Mouse (Mus musculus) layer of hippocampus, adult 8-10 months (tissue): ENCODE data around the gene Wdtc1. TPM values are rescaled to one million over a fixed set of nuclear protein-coding genes. Genes with fewer than 3 reads are reported as not detected.

Source experiments
- DNase-seq, 2 experiments: peaks; one replicate each; pipeline ENCODE4 v3.0.0; 2022; ENCODE audit warnings: low spot score in 2 of 2
- microRNA-seq, 2 experiments: library from miRNA; unstranded; fragments of <30 nt; microRNA quantifications; one replicate each; pipeline ENCODE4 v1.2.0; 2022
- total RNA-seq, 4 experiments: library from RNA; stranded (reverse); gene quantifications; 2 replicates each; pipeline ENCODE4 v1.2.4; 2022

Wdtc1 gene
- total RNA-seq, 4 experiments from 2014 or later, result 65.1 to 85.8 (median 72.2) TPM

DNA sequence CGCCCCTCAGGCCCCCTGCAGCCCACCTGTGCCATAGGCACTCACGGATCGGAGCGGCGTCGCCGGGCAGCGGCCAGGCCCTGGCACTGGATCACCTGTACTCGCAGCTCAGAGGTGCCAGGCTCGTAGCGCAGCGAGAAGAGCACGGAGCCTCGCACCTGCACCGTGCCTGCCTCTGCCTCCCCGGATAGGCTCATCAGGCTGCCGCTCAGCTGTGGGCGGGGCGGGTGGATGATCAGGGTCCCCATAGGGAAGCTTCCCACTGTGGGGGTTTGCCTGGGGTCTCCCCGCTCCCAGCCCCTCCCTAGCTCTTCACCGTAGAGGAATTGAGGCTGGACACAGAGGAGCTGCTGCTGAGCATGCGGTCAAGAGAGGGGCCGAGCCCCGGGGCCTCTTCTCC, 96.5 kb downstream of the Wdtc1 start:
- DNase-seq, result no peak

DNA sequence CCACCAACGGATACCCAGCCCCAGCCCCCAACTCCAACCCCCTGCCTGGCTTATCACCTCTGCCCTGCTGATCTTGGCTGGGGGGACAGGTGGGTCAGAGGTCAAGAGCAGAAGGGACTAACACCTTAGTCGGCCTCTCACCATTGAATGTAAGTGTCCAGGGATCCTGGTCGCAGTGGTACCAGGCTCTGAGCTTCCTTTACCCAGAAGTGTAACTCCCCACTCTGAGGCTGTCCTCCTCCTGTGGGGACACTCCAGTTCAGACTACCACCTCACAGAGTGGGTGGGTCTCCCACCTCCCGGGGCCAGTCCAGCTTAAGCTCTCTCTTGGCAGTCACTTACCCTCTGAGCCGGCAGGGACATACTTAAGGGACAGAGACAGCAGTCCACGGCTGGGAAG, 97.9 kb downstream of the Wdtc1 start:
- DNase-seq, result no peak

DNA sequence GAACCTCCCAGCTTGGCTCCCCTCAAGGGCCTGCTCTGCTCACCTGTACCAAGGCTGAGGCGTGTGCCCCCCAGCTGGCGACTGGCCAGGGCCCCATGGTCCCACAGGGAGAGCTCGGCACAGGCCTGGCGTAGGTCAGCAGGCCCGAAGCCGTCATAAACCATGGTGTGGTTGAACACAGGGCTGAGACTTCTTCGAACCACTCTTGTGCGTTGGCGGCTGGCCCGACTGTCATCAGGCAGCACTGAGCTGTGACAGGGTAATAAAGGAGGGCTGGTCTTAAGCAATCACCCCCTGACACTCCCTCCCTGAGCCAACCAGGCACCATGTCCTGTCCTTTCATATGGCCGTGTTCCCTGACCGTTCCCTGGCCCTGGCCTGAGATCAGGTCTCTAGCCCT, 99.9 kb downstream of the Wdtc1 start:
- DNase-seq, result no peak

DNA sequence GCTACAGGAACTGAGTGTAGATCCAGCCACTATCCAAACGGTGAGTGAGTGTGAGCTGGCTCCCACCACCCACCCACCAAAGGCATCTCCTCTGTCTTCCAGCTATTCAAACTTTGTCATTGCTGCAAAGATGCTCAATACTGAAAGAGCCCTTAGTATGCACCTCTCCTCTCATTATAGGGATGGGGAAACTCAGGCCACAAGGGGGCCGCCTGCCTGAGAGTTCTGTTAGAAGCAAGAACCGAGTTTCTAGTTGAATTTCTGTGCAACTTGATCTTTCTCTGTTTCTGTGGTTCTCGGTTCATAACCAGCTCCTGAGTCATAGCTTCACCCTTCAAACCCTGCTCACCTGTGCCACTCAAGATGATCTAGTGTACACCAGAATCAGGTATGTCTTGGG, 101.2 kb downstream of the Wdtc1 start:
- no peak for DNase-seq

DNA sequence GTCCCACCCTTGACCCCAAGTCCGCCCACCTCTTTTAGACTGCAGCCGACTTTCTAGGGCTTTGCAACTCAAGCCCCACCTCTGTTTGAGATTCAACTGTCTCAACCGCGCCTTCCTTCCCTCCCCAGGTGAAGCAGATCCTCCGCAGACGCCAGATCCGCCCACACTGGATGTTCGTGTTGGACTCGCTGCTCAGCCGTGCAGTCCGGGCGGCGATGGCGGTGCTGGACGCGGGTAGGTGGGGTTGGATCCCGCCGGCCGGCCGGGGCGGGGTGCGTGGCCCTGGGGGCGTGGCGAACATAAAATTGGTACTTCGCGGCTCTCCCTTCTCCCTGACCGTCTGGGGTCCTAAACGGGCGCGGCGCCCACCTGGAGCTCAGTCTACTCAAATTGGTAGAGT, 102.1 kb downstream of the Wdtc1 start:
- DNase-seq, result no peak

DNA sequence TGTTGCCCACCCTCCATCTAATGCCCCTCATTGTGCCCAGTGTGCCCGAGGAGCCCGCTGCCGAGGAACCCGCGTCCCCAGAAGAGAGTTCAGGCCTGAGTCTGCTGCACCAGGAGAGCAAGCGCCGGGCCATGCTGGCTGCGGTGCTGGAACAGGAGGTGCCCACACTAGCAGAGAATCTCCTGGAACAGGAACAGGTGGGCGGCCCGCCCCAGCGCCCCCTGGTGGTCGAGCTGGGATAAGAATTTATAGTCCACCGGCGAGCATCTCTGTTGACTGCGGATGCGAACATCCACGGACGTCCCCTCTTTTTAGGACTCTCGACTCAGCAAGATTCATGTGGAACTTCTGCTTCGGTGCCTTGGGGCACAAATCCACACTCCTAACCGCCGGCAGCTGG, 102.7 kb downstream of the Wdtc1 start:
- peak; percentile 62 to 79 for DNase-seq

DNA sequence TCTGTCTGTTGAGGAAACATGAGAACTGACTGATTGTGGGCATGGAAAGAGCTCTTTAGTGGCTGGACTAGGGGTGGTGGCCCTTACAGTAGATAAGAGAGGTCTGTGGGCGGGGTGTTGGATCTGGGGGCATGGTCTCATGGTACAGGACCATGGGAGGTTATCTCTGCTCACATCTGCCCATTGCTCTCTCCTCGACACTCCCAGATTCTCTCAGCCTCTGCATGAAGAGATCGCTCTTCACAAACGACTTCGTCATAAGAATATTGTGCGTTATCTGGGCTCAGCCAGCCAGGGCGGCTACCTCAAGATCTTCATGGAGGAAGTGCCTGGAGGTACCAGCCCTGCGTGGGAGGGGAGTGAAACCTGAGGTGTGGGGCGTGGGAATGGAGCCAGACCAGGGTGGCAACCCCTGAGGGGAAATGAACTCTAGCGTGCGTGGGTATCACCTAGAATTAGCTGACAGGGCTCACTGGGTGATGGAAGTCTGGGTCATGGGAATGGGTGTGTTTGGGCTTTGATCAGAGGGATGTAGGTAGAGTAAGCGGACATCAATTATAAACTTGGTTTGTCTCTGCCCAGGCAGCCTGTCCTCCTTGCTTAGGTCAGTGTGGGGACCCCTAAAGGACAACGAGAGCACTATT, 105.4 kb downstream of the Wdtc1 start:
- DNase-seq, result no peak

DNA sequence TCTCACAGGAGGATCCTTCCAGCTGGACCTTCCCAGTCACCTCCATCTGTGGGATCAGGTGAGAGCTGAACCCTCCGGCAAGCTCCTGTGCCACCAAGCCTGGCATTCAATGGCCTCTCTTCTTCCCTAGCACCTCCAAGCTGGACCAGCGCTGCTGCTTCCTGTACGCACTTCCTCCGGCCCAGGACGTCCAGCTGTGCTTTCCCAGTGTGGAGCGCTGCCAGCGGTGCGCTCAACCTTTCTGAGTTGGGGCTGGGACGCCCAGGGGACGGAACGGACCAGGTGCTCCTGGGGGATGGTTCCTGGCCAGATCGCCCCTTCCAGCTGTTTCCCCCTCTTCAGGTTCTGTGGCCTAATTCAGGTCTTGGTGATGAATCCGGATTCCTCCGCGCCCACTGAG, 106.2 kb downstream of the Wdtc1 start:
- DNase-seq, result no peak

DNA sequence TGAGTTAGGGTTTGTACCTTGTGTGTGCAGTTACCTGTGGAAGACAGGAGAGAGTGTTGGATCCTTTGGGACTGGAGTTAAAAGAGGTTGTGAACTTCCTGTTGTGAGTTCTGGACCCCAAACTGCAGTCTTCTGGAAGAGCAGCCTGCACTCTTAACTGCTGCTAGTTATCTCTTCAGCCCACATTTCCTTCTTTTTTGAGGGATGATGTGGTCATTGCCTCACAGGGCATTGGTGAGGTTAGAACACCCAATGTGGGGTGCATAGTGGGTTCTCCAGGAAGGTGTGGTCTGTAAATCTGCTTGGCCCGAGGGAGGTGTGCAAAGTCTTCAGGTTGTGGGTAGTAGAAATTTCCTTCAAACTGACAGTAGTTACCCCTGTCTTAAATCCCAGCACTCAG, 109.0 kb downstream of the Wdtc1 start:
- no peak for DNase-seq

DNA sequence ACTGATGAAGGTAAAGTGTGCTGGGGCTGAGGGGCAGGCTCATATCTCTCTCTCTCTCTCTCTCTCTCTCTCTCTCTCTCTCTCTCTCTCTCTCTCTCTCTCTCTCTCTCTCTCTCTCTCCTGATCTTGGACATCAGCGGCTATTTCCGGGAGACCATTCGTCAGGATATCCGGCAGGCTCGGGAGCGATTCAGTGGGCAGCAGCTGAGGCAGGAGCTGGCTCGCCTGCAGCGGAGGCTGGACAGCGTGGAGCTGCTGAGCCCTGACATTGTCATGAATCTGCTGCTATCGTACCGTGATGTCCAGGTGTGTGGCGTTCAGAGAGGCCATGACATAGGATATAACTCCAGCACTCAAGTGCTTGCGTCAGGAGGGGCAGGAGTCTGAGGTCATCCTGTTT, 109.7 kb downstream of the Wdtc1 start:
- no peak for DNase-seq

DNA sequence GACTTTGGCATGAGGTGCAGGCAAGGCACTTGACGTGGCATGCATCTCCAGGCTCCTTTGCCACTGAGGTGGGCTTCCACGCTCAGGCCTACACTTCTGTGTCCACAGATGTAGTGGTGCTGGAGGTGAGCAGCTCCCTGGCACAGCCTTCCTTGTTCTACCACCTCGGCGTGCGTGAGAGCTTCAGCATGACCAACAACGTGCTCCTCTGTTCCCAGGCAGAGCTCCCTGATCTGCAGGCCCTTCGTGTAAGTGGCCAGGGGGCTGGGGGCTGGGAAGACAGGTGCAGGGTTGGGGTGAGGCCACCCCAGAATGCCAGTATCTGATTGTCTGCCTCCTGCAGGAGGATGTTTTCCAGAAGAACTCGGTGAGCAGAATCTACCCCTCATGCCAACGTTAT, 110.6 kb downstream of the Wdtc1 start:
- DNase-seq, result no peak

Small RNA genes within 50 kb of the gene (microRNA-seq; reads per million reads assigned to microRNA genes)
- gene Mir5122, result 5.6 to 8.3 reads per million in 2 experiments

Other genes starting within 250 kb of the Wdtc1 start
- 10 to 100 TPM; 35.7 to 48.2 (median 46.7) TPM for gene Wasf2, start 223.0 kb downstream of the Wdtc1 start, total RNA-seq
- gene Cd164l2, start 141.3 kb downstream of the Wdtc1 start, total RNA-seq, result 1 to 10 TPM; 3.3 to 4.3 (median 3.9) TPM
- 1 to 10 TPM; 4.3 to 8.0 (median 6.5) TPM for gene Gpr3, start 140.9 kb downstream of the Wdtc1 start, total RNA-seq
- gene Map3k6, start 112.7 kb downstream of the Wdtc1 start, total RNA-seq, result 1 to 10 TPM; 4.8 to 6.1 (median 5.8) TPM
- gene Sytl1, start 90.4 kb downstream of the Wdtc1 start, total RNA-seq, result 1 to 10 TPM in 3 of 4 experiments, under 1 TPM in 1; 0.84 to 1.4 (median 1.4) TPM
- 10 to 100 TPM; 80.1 to 92.0 (median 85.6) TPM for gene Tmem222, start 75.7 kb downstream of the Wdtc1 start, total RNA-seq
- 10 to 100 TPM; 62.2 to 66.1 (median 65.1) TPM for gene Slc9a1, start 16.2 kb upstream of the Wdtc1 start, total RNA-seq
- under 1 TPM in 2 of 4 experiments, not detected in 2; 0.14 to 0.31 TPM for gene Tent5b, start 126.7 kb upstream of the Wdtc1 start, total RNA-seq
- gene Trnp1, start 145.1 kb upstream of the Wdtc1 start, total RNA-seq, result 100 to 1,000 TPM; 159 to 177 (median 165) TPM
- gene Kdf1, start 165.5 kb upstream of the Wdtc1 start, total RNA-seq, result 1 to 10 TPM in 2 of 4 experiments, under 1 TPM in 2; 0.45 to 2.0 (median 1.2) TPM
- 100 to 1,000 TPM; 120 to 138 (median 128) TPM for gene Nudc, start 192.5 kb upstream of the Wdtc1 start, total RNA-seq
- not detected for gene Nr0b2, start 199.9 kb upstream of the Wdtc1 start, total RNA-seq
- 1 to 10 TPM; 7.5 to 9.8 (median 8.8) TPM for gene Gpatch3, start 221.3 kb upstream of the Wdtc1 start, total RNA-seq
- 10 to 100 TPM in 2 of 4 experiments, 1 to 10 TPM in 2; 9.3 to 11.8 (median 10.3) TPM for gene Gpn2, start 230.9 kb upstream of the Wdtc1 start, total RNA-seq
- gene Sfn, start 248.7 kb upstream of the Wdtc1 start, total RNA-seq, result 1 to 10 TPM; 1.4 to 3.1 (median 2.1) TPM